ENCODE assay signal across 9 mouse cellular contexts in the genomic region with DNA sequence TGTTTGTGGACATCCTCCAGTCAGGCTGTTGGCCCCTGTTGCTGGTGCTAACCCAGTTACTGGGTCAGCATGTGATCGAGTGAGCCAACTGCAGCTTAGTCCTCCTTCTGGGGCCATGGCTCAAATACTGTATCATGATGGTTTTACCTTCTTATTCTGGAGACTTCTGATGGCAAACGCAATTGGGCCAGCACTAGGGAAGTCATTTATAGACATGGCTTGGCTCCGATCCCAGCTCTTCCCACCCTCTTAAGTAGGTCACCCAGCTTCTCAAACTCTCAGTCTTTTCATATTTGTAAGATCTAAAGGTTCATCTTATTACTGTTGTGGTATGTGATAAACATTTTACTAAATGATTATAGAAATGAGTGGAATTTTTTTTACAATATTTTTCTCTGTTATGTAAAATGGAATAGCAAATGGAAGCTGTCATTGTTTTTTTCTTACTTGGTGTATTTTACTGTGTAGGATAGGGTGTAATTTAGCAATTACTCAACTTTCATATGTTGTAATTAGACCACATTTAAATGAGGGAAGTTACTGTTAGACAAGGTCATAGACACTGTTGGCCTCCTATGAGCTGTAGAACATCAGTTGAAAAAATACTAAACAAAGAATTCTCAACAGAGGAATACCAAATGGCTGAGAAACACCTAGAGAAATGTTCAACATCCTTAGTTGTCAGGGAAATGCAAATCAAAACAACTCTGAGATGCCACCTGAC.
DNase-seq lines count a peak whose midpoint lies in the region; ATAC-seq lines count a peak whose summit lies in the region.
"Had no signal": no experiment of that assay in that cellular context is flagged by ENCODE, and none has a peak within 500 bp of the region (broad histone marks: within the 10 kb centered on the region; RNA-seq: fewer than 3 reads in every experiment).

No protein-coding gene starts in this region.

- no peak for ATAC-seq in activated CD4-positive, CD25-positive, alpha-beta regulatory T cell, adult 4 months

- peak; percentile 6 for DNase-seq in cerebellum, adult 11 months
- no peak for DNase-seq in cerebellum, postnatal 4 days (ENCODE audit: low spot score in 2 of 2)
- peak; percentile 27 for DNase-seq in kidney, postnatal 10 days
- no peak for DNase-seq in kidney, postnatal 4 days
- peak; percentile 36 to 69 for DNase-seq in left cerebral cortex, adult 18-20 months (ENCODE audit: low spot score in 2 of 2)
- peak; percentile 27 to 59 for DNase-seq in right cerebral cortex, postnatal 36 days (ENCODE audit: low spot score in 2 of 2)
- no peak for DNase-seq in thymus, adult 18-20 months
- DNase-seq: gastrocnemius, postnatal 25 days had no signal

Comparison
In these comparisons a context has a peak if more than half of its experiments do, and no peak if none do; other contexts are left out.
1. DNase-seq: peak in cerebellum, adult 11 months (single experiment), kidney, postnatal 10 days (single experiment), left cerebral cortex, adult 18-20 months (2 of 2) and right cerebral cortex, postnatal 36 days (2 of 2); none in cerebellum, postnatal 4 days (0 of 2), kidney, postnatal 4 days (0 of 2) and thymus, adult 18-20 months (0 of 2).